Mouse (Mus musculus) CD4-positive, CD25-positive, alpha-beta regulatory T cell, adult 4 months (primary cell): ENCODE results near the gene Nr1h4. TPM values are rescaled to one million over a fixed set of nuclear protein-coding genes. Genes with fewer than 3 reads are reported as not detected.

Source experiments
- ATAC-seq: one replicate; pipeline ENCODE4 v1.8.0; 2017
- polyA plus RNA-seq, 2 experiments: library from polyadenylated mRNA; unstranded; fragments of 100-300 nt; shearing (Covaris generic); gene quantifications; one replicate each; pipeline ENCODE4 v1.2.1; 2017

The Nr1h4 gene
- polyA plus RNA-seq, 2 experiments from 2014 or later, result not detected

DNA sequence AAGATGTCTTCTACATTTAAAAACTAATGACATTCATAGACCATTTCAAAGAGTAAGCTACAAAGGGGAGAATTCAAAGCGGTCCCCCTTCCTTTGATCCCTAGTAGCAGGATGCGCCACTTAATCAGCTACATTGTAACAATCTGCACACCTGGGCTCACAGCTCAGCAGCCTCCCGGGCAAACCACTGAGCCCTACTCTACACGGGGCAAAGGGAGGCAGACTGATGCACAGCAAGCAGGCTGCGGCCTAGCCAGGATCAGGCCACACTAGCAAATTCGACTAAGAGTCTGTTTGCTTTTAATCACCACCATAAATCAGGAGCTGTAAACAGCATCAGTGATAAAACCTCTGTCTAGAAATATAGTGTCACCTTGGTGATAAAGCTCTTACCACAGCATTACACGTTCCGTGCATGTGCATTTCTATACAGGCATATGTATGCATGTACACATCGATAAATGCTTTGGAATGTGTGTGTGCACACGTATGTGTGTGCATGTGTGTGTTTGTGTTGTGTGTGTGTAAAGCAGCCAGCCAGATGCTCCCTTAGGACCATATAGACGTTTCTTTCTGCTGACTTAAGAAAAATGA is 108.5 kb downstream of the Nr1h4 start:
- no peak for ATAC-seq

DNA sequence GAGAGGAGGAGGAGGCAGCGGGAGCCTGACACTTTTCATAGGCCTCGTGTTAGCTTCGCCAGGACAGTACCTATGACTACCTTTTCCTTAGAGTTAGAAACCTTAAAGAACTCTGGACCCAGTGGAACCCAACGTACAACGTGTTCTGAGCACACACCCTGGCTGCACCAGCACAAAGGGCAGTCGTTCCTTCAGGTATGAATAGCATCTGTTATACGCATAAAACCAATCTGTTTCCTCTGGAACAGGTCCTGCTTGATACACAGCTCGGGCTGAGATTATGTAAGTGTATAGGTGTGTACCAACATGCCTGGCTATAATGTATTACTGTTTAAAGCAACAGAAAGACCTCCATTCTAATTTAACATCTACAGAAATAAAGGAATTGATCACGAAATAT is 109.2 kb downstream of the Nr1h4 start:
- no peak for ATAC-seq

GRCm38 (mm10) chr10:89423164-89423778 is 110.1 kb downstream of the Nr1h4 start:
- ATAC-seq, result no peak

DNA sequence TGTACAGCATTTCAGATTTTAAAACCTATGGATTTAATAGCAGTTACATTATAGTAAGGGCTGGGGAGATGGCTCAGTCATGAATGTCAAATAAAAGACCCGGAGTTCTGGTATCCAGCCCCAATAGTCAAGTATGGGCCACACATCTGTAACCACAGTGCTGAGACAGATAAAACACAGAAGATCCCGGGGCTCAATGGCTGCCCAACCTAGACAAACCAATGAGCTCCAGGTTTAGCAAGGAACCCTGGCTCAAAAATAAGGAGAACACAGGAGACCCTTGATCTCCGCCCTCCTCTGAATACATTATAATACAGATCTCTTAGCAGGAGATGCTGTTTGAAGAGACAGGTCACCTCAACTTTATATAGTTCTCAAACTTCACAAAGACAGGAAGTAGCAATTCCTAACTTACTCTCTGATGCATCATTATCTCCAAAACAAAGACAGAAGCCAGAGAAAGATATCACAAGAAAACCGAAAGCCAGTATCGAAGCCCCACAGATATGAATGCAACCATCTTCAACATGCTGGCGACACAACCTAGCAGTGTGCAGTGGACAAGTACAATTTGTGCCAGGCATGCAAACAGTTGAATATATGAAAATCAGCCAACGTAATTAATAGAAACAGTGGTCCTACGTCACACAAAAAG is 110.8 kb downstream of the Nr1h4 start:
- no peak for ATAC-seq

DNA sequence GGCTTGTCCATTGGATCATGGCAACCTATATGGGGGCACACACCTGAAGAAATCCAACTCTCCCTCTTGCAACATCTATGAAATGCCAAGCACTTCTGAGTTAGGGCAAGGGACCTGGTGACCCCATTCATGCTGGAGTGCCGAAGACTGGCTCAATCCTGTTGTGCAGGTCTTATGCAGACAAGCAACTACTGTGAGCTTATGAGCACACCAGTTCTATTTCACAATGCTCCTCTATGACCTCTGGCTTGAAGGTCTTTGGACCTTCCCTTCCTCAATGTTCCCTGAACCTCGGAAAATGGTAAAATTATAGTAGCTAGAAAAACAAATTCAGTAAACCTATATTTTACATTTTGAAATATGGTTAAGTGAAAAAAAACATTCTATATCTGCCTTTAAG is 115.4 kb downstream of the Nr1h4 start:
- ATAC-seq, result no peak

DNA sequence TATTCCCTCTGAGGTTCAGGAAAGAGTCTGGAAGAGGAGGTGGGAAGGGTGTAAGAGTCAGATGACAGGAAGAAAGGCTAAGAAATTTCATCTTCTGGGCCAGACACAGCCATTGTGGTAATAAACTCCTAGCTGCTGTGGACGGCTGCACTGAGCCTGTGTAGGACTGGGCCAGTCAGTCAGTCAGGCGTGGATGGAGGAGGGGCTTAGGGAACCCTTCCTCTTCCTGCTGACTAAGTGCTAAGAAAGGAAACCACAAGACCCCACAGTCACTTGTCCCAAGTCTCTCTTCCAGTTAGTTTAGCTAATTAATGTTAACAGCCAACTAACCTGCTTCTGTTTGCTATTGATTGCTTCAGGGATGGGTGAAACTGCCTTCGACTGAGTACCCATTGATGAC is 117.9 kb downstream of the Nr1h4 start:
- no peak for ATAC-seq

GRCm38 (mm10) chr10:89407551-89407950 is 125.8 kb downstream of the Nr1h4 start:
- no peak for ATAC-seq

- no peak for ATAC-seq
Observed at GRCm38 (mm10) chr10:89406733-89407484, 126.5 kb downstream of the Nr1h4 start.

DNA sequence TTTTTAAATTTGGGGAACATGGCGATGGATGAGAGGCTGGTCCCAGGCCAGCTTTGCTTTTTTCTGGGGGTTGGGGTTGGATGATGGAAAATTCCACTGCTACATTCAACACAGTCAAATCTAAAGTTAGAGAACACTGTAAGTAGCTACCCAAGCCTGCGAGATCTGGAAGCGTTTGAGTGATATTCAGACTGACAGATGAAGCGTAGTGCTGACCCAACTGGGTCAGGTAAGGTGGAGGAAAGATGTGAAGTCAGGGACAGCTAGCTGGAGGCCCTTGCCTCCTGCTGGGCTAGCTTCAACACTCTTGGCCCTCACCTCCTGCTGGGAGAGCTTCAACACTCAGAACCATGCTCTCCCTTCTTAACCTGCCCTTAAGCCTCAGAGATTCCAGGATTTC is 128.4 kb downstream of the Nr1h4 start:
- no peak for ATAC-seq

Other genes starting within 250 kb of the Nr1h4 start
- gene Ano4, start 188.8 kb downstream of the Nr1h4 start, polyA plus RNA-seq, result not detected
- 1 to 10 TPM; 1.5 to 3.3 TPM for gene Gas2l3, start 89.6 kb downstream of the Nr1h4 start, polyA plus RNA-seq
- gene Slc17a8, start 87.7 kb upstream of the Nr1h4 start, polyA plus RNA-seq, result not detected
- 1 to 10 TPM; 9.1 to 9.8 TPM for gene Scyl2, start 152.7 kb upstream of the Nr1h4 start, polyA plus RNA-seq
- gene Actr6, start 198.7 kb upstream of the Nr1h4 start, polyA plus RNA-seq, result 10 to 100 TPM; 35.5 to 51.3 TPM
- gene Uhrf1bp1l, start 211.4 kb upstream of the Nr1h4 start, polyA plus RNA-seq, result 10 to 100 TPM; 20.9 to 22.3 TPM